Mouse (Mus musculus) liver, embryonic 14.5 days (tissue): Measurements from ENCODE around the gene Tbc1d19. TPM values are rescaled to one million over a fixed set of nuclear protein-coding genes. Genes with fewer than 3 reads are reported as not detected.
A peak's percentile ranks its signal among the peaks of the same experiment; 100 is the strongest.

Experiments used
- ATAC-seq: fragments of 200-750 bp; cut with Nextera tagmentation; 2 replicates; pipeline ENCODE4 v1.8.0; 2017; ENCODE audit warnings: moderate number of reproducible peaks, mild to moderate bottlenecking, moderate library complexity; ENCODE audit not compliant: insufficient read depth
- DNase-seq, 3 experiments: peaks; one replicate each; pipeline ENCODE4 v3.0.0-alpha.2; 2012 to 2013; ENCODE audit warnings: low read depth in 3 of 3, low spot score in 3 of 3
- H3K27ac ChIP-seq: fragments of 300-500 bp; sonication (generic); 2 replicates; pipeline ENCODE4 v1.5.1; 2014; ENCODE audit warnings: moderate library complexity, mild to moderate bottlenecking, control low read depth, inconsistent platforms
- H3K27me3 ChIP-seq: fragments of 300-500 bp; sonication (generic); 2 replicates; pipeline ENCODE4 v1.6.1; 2014; ENCODE audit warnings: mild to moderate bottlenecking, low read length, moderate library complexity; ENCODE audit not compliant: control insufficient read depth, insufficient read depth
- H3K36me3 ChIP-seq: fragments of 300-500 bp; sonication (generic); replicated peaks from 2 replicates; pipeline ENCODE4 v1.6.1; 2014; ENCODE audit warnings: low read depth; ENCODE audit not compliant: control insufficient read depth, insufficient read depth
- H3K4me1 ChIP-seq, 2 experiments: fragments of 200-500 bp in 1 of 2; fragments of 300-500 bp in 1 of 2; sonication (generic) in 1 of 2; replicated peaks; 2 replicates each; pipeline ENCODE4 v1.6.1; 2012 to 2014; ENCODE audit warnings: antibody characterized with exemption in 1 of 2, inconsistent platforms in 1 of 2, low read length in 1 of 2; ENCODE audit not compliant: control insufficient read depth in 2 of 2, insufficient read depth in 2 of 2
- H3K4me2 ChIP-seq: fragments of 300-500 bp; sonication (generic); 2 replicates; pipeline ENCODE4 v1.6.1; 2014; ENCODE audit warnings: low read depth, mild to moderate bottlenecking, control low read depth, moderate library complexity
- H3K4me3 ChIP-seq, 2 experiments: fragments of 200-500 bp in 1 of 2; fragments of 300-500 bp in 1 of 2; sonication (generic) in 1 of 2; 2 replicates each; pipeline ENCODE4 v1.5.1; 2012 to 2014; ENCODE audit warnings: low read depth in 2 of 2, low read length in 2 of 2, mild to moderate bottlenecking in 2 of 2, control low read depth in 1 of 2, inconsistent platforms in 1 of 2, moderate library complexity in 1 of 2; ENCODE audit not compliant: insufficient read depth in 1 of 2
- H3K9ac ChIP-seq: fragments of 300-500 bp; sonication (generic); replicated peaks from 2 replicates; pipeline ENCODE4 v1.6.1; 2014; ENCODE audit warnings: mild to moderate bottlenecking, control low read depth, moderate library complexity
- H3K9me3 ChIP-seq: fragments of 300-500 bp; sonication (generic); 2 replicates; pipeline ENCODE4 v1.6.1; 2016; ENCODE audit warnings: low read length, mixed read lengths; ENCODE audit not compliant: control insufficient read depth
- CTCF ChIP-seq: IDR thresholded peaks from 2 replicates; pipeline ENCODE4 v1.5.1; 2016; ENCODE audit warnings: antibody characterized with exemption, low read depth, control low read depth
- EP300 ChIP-seq: IDR thresholded peaks from 2 replicates; pipeline ENCODE4 v1.6.1; 2016; ENCODE audit warnings: antibody characterized with exemption, low read depth
- WGBS: fragments of 180-500 bp; shearing (Covaris S2); extraction: QIAGEN DNeasy Blood & Tissue Kit; methylation state at CpG from one replicate; pipeline ENCODE4 v1.1.7; 2014; ENCODE audit not compliant: insufficient replicate concordance; 5-methylcytosine and 5-hydroxymethylcytosine counted together
- polyA plus RNA-seq, 2 experiments: library from polyadenylated mRNA; depleted of rRNA in 1 of 2; stranded (reverse) in 1 of 2; unstranded in 1 of 2; fragments of >200 nt; fragmentation: Nextera tagmentation in 1 of 2; extraction: Ambion mirVana in 1 of 2; gene quantifications; 2 replicates each; pipeline versions ENCODE4 v1.2.1 to v1.2.3; 2012 to 2014

Tbc1d19 gene
- polyA plus RNA-seq (2012; rRNA removed), result 2.7 and 3.5 TPM in 2 replicates
- polyA plus RNA-seq (2014; fragmentation: Nextera tagmentation; extraction: Ambion mirVana), result 4.5 and 4.6 TPM in 2 replicates

DNA sequence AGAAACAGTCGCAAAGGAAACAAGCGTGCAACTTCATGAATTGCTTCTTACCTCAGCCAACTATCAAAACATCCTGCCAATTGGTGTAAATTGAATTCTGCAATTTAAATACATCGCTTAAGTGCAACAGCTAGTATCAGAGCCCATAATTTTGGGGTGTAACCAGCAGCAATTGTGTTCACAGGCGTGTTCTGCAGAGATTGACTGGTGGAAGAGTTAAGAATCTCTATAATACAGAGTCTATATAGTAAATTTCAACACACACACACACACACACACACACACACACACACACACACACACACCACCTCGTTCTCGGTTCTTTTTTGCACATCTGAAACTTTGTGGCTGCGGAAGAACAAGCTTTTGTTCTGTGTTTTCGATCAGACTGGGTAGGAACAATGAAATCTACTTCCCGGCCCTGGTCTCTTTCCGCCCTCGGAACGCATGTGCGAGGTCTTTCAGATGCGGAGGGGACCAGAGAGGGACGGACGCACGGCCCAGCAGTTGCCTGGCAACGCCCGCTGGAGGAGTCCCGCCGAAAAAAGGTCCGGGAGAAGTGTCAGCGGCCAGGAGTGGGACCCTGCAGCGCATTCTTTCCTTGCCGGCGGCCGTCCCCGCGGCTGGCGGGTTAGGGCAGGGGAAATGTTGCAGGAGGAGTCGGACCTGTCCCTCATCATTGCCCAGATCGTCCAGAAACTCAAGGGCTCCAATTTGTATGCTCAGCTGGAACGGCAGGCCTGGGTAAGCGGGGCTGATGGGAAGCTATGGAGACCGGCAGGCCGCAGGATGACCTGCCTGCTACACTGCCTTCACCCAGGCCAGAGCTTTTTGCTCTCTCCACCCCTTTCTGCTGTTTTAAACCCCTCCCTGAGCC is at the start of gene Tbc1d19:
Gene Tbc1d19 (plus strand): TSS at position 492 of the 877 bp plus-strand sequence.
- no peaks in the 10 kb centered on the region for H3K27me3 ChIP-seq
- peak; percentile 31 to 41 (median 41) for DNase-seq
- H3K9me3 ChIP-seq, result no peaks in the 10 kb centered on the region
- peak within 1 kb of the TSS; percentile 46 for H3K9ac ChIP-seq
- H3K4me3 ChIP-seq, result peak within 1 kb of the TSS; percentile 54 to 78
- TF ChIP-seq EP300 (no peak), CTCF (no peak)
- H3K4me2 ChIP-seq, result peak within 1 kb of the TSS; percentile 74
- no peaks in the 10 kb centered on the region for H3K36me3 ChIP-seq
- peak; percentile 84 for ATAC-seq
- WGBS, result 6% methylated on average over 36 of the region's 36 CpGs
- H3K4me1 ChIP-seq, result peaks cover 3 to 5% of the 10 kb centered on the region in 2 experiments; a peak in 2 of 4 replicates
- H3K27ac ChIP-seq, result no peak within 1 kb of the TSS

DNA sequence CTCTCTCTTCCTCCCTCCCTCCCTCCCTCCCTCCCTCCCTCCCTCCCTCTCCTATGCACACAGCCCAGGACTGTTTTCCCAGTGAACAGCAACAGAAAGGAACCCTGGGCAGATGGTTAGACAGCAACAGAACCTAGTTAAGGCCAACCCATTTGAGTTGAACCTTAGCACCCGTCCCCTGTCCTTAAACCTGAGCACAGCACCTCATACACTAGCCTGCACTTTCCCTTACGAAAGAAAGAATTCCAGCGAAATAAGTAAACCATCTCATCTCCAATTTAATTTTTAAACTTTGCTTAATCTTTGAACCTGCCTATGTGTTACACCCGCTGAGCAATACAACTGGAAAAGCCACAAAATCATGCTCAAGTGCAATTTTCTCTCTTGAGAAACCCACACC is 49.5 kb upstream of the Tbc1d19 start:
- Histone ChIP-seq H3K36me3 (no peaks in the 10 kb centered on the region), H3K9me3 (no peaks in the 10 kb centered on the region), H3K9ac (no peak overlapping the region), H3K4me3 (no peak overlapping the region), H3K4me2 (no peak overlapping the region), H3K27me3 (no peaks in the 10 kb centered on the region), H3K27ac (no peak overlapping the region), H3K4me1 (no peaks in the 10 kb centered on the region)
- ATAC-seq, result no peak
- 62% methylated on average over 4 of the region's 4 CpGs for WGBS
- TF ChIP-seq EP300, result no peak
- no peak for TF ChIP-seq CTCF
- no peak for DNase-seq

DNA sequence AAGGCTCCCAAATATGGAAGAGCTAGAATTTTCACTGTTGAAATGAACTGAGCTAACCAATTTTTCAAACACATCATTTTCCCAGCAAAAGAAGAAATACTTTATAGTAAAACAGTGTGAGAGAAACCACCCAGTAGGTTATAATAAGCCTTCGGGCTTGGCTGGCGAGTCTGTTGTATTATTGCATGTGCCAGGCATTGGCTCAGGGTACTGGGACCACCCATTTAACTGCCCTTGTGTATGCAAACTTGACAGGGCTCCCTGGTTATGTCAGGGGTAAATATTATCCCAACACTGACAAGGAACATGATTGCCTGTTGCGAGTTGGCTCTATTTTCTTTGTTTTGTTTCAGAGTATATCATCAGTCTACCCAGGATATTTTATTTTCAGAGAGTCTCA is 48.5 kb upstream of the Tbc1d19 start:
- H3K9ac ChIP-seq, result no peak overlapping the region
- H3K36me3 ChIP-seq, result no peaks in the 10 kb centered on the region
- H3K4me2 ChIP-seq, result no peak overlapping the region
- DNase-seq, result no peak
- ATAC-seq, result no peak
- H3K4me3 ChIP-seq, result no peak overlapping the region
- H3K4me1 ChIP-seq, result no peaks in the 10 kb centered on the region
- 69% methylated on average over 3 of the region's 3 CpGs for whole genome bisulfite sequencing
- H3K9me3 ChIP-seq, result no peaks in the 10 kb centered on the region
- no peaks in the 10 kb centered on the region for H3K27me3 ChIP-seq
- H3K27ac ChIP-seq, result no peak overlapping the region
- TF ChIP-seq EP300 (no peak), CTCF (no peak)

DNA sequence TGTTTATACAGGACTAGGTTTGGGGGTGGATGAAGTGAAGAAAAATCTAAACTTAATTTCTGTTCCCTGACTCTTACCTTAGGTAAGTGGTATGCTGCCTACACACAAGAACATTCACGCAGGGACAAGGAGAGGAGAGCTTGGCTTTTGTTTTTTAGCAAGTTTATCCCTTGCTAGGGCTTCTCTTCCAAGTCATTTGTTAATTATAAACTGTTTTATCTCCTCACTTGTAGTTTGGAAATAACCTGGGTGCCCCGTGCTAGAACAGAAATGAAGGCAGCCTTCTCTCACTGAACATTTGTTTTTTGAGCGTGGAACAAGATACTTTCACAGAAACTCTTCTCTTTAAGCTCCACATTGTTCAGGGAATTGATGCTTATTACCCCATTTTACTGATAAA is 48.1 kb upstream of the Tbc1d19 start:
- Histone ChIP-seq H3K4me1 (no peaks in the 10 kb centered on the region), H3K4me3 (no peak overlapping the region), H3K27ac (no peak overlapping the region), H3K36me3 (no peaks in the 10 kb centered on the region), H3K9me3 (no peaks in the 10 kb centered on the region), H3K9ac (no peak overlapping the region), H3K4me2 (no peak overlapping the region), H3K27me3 (no peaks in the 10 kb centered on the region)
- WGBS, result 58% methylated on average over 3 of the region's 3 CpGs
- TF ChIP-seq EP300, result no peak
- TF ChIP-seq CTCF, result no peak
- ATAC-seq, result no peak
- no peak for DNase-seq

DNA sequence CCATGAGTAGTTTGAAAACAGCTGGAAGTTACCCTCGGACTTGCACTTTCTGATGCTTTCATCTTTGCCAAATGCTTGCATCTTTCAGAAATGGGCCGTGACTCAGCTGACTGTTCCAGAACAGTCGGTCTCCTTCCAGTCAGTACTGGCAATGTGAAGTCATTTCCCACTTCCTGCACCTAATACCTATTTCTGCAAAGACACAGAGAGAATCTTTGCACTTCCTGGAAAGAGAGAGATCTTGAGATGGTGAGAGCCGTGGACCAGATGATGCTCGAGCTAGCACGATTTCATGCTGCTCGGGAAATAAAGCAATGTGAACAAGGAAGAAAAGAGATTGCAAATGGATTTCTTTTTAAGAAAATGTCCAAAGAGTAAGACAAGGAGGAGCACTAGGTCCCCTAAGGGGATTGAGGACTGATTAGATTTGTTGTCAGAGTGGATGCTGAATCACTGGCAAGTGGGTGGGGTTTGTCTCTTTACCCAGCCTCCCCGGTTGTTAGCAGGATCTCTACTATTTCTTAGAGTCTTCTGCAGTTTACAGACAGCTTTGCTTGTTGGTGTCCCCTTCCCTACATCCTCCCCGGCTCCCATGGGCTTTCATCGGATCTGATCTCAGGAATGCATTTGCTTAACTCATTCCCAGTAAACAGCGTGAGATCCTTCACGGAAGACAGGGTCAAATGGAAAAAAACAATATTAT is 24.4 kb upstream of the Tbc1d19 start:
- Histone ChIP-seq H3K4me1 (no peaks in the 10 kb centered on the region), H3K36me3 (no peaks in the 10 kb centered on the region), H3K9ac (no peak overlapping the region), H3K4me3 (no peak overlapping the region), H3K9me3 (no peaks in the 10 kb centered on the region), H3K27ac (no peak overlapping the region), H3K27me3 (no peaks in the 10 kb centered on the region), H3K4me2 (no peak overlapping the region)
- TF ChIP-seq CTCF (no peak), EP300 (no peak)
- ATAC-seq (no peak), DNase-seq (no peak)
- WGBS, result 49% methylated on average over 12 of the region's 12 CpGs
